Mouse (Mus musculus): ENCODE results near the gene Nol6. TPM values are rescaled to one million over a fixed set of nuclear protein-coding genes. Genes with fewer than 3 reads are reported as not detected.
A peak's percentile ranks its signal among the peaks of the same experiment; 100 is the strongest.

Gene Nol6
- total RNA-seq, 2 experiments from 2014 or later, result 16.9 to 18.8 TPM

DNA sequence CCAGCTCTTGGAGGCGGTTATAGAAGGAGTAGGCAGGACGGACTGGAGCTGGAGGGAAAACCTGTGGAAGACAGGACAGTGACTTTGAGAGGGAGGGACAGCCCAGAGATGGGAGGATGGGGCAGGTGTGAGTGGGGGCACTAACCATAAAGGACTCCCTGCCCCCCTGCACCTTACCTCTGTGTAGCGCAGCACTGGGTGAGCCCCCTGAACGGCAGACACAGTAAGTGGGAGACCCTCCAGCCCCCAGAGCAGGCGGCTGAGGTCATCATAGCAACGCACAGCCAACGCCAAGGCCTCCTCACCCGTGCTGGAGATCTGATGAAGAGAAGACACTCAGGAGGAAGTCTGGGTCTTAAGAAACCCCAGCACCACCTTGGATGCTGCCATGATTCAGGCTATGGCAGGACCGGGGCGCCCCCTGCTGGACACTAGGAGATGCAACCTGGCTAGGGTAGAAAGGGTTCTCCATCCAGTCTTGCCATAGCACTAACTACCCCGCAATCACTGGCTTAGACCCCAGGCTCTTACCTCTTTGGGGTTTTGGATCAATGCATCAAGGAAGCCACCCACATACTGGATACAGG, 5.5 kb downstream of the Nol6 start:
- DNase-seq, result peak; percentile 79

DNA sequence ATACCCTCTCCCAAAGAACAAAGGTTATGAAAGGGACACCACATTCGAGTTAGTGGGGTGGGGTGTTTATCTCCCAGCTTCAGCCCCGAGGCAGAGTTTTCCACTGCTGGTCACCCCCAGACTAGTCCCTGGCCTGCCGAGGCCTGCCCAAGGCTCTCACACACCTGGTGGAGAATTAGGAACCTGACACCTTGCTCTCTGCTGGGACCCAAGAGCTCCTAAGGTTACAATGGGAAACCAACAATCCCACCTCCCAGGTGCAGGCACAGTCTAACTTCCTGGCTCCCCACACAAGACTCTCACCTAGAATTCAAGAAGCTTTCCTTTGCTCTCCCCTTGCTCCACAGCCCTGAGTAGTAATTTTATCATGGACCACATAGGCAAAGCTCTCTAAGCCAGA, 7.4 kb downstream of the Nol6 start:
- no peak for DNase-seq

DNA sequence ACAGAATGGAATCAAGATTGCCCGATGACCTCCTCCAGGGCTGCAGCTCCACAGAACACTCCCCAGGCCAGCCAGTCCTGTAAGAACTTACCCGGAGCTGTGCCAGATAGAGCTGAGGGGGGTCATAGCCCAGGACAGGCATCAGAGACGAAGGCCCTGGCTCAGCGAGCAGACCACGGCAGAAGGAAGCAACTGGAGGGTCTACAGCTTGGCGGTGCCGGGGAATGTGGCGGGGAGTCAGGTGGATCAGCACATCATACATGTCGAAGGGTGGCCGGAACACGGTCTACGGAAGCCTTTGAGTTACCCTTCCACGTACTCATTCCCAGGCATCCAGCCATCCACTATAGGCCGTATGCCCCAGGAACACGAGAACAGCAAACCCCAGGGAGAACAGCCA, 8.5 kb downstream of the Nol6 start:
- no peak for DNase-seq

DNA sequence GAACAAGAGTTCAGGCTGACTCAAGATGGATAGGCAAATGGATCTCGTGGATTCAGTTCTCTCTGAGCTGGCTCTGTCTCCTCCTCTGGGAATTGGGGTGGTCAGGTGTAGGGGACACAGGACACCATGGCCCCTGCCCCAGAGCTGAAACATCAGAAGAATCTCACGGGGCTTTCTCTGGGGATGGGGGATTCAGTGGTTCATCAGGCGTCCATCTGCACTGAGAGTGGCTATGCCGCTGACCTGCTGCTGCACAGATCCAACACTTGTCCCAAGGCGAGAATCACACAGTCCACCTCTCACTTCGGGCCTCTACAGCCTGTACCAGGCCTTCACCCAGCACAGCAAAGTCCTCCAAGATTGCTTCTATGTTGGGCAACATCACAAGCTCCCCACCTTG, 9.2 kb downstream of the Nol6 start:
- DNase-seq, result no peak

DNA sequence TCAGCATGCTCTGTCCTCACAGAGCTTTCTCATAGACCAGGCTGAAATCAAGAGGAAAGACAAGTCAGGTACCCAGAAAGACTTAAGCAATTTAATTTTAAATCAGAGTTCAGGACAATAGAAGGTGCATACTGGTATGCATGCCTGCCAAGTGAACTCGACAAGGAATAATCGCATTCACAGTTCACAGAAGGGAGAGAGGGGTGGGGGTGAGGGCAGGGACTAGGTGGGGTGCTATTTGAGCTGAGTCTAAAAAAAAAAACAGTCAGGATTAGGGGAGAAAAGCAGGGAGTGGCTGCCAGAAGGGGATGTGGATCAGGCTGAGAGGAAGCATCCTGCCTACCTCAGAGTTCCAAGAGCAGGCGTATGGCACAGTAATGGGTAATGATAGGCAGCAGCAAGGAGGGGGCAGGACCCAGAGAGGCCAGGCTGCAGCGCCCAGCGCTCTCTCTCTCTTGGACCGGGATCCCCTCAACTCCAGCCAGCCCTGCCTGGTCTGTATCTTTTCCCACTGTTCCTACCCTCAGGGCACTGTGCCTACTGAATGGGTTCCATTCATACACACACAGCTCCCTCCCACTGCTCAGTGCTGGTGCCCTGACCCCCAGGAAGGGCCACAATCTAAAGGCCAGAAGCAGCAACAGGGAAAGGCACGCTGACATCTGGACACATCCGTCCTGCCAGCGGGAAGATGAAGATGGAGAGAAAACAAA, 9.7 kb downstream of the Nol6 start:
- DNase-seq, result no peak

DNA sequence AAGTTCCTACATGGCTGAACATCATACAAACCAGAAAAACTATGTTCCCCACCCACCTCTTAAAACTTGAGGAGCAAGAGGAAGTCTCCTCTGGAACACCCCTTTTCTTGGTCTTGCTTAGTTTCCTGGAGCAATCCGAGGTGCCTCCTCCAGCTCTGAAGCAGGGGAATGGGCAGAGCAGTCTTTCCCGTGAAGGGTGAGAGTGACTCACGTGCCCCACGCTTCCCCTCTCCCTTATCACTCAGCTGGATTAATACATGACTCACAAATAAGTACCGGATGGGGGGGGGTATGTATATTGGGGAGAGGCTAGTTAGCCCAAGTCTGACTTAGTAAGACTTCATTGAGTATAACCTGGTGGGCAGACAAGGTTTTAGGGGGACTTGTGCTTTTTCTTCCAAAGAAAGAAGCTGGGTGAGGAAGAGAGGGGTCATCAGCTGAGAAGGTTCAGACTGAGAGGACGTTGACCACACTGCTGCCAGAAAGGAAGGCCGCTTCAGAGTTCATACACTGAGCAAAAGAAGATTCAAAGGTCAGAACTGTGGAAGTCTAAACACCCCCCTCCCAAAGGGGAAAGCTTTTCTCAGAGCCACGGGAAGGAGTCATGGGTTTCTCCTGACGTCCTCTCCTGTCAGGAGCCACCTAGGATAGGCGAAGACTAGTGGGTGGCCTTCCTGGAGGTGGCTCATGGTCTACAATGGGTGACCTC, 15.4 kb downstream of the Nol6 start:
- no peak for DNase-seq

DNA sequence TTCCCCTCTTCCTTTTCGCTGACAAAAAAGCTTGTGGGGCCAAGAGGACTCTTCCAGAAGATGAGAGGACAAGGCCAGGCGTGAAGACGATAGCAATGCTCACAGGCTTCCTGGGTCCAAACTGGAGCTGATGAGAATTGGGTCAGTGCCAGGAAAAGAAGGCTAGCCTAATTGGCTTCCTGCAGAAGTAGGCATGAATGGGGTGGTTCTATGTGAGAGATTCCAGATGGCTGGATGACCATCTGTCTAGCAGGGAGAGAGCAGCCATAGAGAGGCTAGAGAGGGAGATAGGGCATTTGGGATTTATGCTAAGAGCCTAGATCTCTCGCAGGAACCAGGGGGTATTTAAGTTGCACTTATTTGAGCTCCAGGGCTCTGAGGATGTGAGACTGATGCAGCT, 16.8 kb downstream of the Nol6 start:
- DNase-seq, result no peak

DNA sequence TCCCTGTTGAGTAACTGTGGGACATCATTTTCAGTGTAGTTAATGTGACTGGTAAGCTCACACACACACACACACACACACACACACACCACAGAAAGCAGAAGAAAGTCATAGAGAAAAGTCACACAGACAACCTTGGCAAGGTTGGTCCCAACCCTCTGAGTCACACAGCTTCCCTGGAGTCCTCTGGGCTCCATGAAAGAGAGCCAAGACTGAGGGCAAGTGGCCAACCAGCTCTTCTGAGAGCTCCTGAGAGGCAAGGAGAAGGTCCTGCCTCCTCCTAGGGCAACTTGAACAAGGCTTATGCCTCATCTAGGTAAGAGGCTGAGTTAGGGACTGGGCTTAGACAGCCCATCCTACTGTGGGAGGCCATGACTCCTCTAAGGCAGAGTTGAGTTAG, 21.4 kb downstream of the Nol6 start:
- no peak for DNase-seq

DNA sequence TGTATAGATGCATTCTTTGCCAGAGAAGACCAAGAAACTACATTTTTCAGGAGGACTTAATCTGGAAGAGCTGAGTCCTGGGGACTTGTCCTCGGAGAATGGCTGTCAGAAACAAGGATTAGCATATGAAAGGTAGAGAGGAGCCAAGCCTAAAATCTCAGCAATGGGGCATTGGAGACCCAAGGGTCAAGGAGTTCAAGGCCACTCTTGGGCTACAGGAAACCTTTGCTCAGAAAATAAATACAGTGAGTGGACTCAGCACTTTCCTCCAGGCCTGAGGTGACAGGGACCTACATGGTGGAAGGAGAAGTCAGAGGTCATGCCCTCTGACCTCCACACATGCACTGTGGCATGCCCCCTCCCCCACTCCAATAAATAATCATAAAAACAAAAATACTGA, 23.3 kb downstream of the Nol6 start:
- DNase-seq, result no peak

DNA sequence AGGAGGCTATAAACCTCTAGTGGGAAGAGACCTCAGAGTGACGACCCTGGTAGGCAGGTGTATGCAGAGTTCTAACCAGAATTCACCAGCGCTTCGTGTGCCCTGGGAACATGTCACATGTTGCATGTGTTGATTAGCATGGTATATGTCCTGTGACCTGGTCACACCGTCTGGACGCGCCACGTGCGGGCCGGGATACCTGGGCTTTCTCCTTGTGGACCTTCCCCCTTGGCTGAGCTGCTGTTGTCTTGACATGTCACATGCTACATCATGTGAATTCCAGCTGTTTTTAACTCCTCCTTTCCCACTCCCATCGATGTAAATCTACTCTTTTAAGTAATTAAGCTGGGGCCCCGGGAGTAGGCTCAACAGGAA, 25.7 kb downstream of the Nol6 start:
- DNase-seq, result no peak

DNA sequence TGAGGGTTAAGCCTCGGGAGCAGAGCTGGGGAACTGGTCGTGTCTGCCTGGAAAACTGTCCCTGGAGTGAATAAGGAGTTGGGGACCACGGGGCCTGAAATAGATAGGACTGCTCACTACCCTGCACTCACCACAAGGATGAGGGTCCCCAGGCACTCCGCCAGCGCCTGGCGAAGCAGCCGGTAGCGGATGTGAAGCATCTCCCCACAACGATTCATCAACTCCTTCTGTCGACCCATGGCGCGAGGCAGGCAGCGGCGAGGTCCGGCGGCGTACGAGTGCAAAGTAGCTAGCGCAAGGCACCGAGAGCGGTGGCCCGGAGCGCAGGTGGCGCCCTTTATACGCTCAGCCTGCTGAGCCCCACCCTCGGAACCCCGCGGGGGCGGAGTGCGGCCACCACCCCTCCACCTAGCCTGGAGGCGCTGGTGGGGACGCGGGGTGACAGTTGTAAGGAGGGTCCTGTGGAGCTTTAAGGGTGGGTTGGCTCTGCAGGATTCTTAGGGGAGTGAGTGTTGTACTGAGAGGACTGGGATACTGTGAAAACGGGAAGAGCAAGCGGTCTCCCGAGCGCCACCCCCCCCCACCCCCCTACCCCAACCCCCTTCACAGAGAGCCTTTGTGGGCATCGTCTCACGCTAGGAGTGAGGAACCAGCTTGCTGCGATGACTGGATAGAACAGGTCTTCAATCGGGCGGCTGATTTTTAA, 26.2 kb downstream of the Nol6 start, which contains the start of gene Aqp3:
Gene Aqp3 (minus strand): TSS at position 313 of the 706 bp plus-strand sequence.
- peak; percentile 34 for DNase-seq

DNA sequence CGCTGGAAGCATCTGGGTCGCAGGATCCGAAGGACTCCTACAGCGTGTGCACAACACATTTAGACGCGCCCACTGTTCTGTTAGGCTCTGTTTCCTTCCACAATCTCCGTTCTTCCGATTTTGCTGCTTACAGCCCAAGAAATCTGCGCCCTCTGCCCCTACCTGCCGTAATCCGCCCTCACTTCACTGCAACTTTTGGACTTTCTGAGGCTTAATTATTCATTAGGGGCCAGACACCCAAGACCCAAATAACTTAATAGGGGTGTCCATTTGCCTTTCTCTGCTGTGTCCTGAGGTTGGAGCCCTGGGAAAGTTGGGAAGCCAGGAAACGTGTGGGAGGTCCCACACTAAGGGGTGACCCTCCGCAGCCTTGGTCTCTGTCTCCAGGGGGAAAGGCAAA, 26.9 kb downstream of the Nol6 start:
- no peak for DNase-seq

DNA sequence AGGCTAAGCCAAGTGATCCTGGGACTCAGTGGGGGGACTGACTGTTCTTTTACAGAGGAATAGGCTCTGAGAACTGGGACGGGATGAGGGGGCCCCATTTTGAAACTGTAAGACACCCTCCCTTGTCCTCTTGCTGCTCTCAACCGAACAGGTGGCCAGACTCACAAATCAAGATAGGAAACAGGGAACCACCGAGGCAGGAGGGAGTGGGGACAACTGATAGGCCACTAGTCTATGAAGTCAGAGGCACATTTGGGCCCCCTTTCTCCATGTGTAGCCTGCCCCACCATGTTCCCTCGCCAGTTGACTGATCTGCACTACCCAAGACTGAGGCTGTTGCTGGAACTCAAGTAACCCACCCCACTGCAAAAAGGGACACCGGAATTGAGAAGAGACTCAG, 27.5 kb downstream of the Nol6 start:
- DNase-seq, result no peak

DNA sequence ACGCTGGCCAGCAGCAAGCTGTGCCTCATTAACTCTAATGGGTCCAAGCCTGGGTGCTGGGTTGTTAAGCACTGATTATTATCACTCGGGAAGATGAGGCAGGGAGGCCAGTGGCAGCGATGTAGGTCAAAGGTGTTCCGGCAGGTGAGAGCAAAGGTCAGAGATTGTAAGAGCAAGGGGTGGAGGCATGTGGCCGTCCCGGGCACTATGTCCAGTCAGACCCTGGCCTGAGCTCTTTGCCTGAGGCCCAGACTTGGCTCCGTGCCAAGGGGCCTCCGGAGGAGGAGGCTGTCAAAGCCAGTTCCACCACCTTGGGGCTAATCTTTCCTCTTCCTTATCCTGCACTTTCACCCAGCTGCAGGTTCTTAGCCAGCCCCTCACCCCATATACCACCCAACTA, 28.1 kb downstream of the Nol6 start:
- DNase-seq, result no peak

DNA sequence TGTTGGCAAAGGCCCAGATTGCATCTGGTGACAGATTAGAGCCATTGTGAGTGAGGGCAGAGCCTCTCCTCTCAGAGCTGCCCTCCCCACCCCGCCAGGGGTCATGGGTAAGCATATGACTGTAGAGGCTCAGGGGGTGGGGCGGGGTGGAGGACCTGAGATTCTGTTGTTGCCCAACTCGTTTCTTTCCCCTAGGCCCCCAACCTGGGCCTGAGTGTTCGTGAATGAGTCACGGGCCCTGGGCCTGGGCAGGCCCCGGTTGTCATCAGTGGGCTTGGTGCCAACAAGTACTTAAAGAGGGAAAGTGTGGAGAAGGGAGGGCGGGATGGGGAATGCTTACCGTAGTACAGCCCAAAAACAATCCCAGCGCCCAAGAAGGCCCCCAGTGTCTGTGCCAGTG, 29.9 kb downstream of the Nol6 start:
- DNase-seq, result no peak

DNA sequence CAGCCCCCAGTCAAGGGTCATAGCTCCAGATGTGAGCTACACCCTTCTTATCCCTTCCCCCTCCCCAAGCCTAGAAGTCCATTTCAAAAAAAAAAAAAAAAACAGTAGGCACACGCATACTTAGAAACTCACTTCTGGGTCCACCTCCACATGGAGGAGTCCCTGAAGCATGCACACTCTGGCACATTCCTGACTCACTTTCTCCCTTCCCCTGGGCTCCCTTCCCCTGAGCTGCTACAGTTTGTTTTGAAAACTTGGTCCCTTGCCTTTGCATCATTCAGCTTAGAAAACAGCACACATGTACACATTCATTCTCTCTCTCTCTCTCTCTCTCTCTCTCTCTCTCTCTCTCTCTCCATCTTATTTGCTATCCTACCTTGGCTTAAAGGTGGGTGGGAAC, 31.3 kb downstream of the Nol6 start:
- no peak for DNase-seq

DNA sequence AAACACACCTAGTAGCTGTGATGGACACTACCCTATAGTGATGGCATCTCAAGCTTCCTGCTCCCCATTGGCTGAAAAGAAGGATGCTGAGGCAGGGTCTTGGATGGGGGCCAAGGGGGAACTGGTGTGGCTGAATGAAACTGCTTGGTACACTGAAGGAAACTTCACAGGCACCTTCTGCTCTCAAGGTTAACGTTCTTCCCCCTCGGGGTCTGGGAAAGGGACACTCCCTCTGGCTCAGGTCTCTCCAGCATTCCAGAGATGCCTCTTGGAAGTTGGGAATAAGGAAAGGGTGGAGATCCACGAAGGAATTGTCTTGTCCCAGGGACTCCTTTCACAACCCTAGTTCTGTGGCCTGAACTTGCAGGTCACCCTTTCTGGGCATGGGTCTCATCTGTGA, 32.9 kb downstream of the Nol6 start:
- no peak for DNase-seq

DNA sequence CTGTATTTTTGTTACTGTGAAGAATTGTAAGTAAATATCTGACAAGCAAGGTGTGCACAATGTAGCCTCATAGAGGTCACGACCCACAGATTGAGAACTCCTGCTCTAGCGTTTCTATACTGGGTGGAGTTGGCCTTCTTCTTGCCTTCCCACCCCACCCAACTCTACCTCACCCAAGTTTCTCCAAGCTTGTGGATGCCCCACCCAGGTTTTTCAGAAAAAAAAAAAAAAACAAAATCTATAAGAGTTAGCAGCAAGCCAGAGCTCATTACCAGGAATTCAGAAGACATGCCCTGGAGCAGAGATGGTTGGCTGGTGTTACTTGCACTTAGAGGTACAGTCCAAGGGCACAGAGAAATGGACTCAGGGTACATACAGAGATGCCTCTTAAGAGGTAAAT, 34.5 kb downstream of the Nol6 start:
- DNase-seq, result no peak

DNA sequence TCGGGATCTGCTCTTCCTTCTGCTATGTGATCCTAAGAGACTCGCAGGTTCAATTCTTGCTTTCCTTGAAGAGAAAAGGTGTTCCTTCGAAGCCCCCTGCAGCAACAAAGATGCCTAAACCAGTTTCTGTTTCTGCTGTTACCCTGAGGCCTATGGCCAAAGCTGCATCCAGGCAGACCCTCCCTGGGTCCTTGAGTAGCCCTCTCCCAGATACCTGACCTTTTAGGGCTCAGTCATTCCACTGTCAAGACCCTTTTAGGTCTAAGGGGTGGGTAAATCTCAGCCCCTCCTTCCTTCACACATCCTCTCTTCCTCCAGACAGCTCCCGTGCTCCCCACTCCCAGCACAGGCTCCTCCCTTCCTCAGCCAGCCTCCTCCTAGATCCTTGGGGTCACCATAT, 35.1 kb downstream of the Nol6 start:
- no peak for DNase-seq

DNA sequence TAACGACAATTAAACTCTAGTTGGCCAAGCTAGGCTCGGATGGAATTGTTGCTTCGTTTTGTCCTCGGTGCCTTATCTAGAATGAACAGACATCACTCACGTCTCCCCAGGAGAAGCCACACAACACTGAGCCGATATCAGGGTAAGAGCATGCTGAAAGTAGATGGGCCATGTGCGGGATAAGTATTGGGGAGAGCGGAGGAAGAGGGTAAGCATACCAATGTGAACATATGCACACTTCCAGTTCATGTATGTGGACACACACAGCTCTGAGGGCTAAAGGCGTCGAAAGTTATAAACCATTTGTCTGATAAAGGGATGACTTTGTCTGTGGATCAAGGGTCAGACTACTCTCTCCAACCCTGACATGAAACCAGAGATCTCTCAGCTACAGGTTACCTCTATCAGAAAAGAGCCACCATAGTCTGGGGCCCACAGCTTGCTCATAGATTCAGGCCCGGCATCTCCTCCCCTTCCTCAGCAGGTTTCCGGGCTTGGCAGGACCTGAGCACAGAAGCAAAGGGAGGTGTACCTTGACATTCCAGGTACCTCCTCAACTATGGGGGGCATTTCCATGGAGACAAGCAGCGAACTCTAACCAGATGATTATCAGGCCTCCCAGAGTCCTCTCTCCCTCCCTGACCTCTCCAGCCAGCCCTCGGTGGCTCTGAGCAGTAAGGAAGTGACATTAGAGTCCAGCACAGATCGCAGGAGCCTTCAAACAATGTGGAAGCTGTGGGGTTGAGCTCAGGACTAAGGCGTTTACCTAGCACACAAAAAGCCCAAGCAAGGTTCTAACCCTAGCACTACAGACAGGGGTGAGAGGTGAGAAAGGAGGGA, 36.6 kb downstream of the Nol6 start:
- no peak for DNase-seq

DNA sequence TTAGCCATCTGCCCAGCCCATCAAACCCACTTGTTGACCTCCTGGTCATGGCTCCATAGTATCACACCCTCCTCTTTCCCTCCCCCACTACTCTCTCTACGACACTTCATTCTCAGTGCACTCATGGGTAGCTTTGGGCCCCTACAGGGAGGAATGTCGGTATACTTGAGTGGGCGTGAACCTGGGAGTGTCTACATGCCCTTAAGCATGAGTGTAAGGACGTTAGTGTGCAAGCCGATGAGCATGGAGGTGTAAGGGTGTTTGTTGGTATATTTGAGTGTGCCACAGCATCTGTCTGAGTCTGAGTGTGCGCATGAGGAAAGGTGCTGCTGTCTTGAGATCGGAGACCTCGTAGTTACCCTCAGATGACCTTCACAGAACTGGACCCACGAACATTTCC, 37.3 kb downstream of the Nol6 start:
- no peak for DNase-seq

DNA sequence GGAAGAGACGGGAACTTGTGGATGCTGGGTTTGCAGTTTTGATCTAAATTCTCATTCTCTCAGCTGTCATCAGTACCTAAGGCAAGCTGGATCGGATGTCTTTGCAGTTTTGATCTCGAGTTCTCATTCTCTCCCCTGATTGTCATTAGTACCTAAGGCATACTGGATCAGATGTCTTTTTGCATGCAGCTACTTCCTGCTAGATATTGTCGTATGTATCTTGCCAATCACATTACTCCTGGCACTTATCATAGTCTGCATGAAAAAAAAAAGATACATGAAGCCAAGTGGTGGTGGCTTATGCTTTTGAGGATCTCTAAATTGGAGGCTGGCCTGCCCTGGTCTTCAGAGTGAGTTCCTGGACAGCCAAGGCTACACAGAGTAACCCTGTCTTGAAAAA, 39.4 kb downstream of the Nol6 start:
- no peak for DNase-seq
